Mouse (Mus musculus) brain, embryonic 18.5 days (tissue): ENCODE measurements around the gene Sardh.

Experiments used
- DNase-seq: peaks from one replicate; pipeline ENCODE4 v3.0.0-alpha.2; 2012; ENCODE audit warnings: low read depth, low spot score

The Sardh gene

DNA sequence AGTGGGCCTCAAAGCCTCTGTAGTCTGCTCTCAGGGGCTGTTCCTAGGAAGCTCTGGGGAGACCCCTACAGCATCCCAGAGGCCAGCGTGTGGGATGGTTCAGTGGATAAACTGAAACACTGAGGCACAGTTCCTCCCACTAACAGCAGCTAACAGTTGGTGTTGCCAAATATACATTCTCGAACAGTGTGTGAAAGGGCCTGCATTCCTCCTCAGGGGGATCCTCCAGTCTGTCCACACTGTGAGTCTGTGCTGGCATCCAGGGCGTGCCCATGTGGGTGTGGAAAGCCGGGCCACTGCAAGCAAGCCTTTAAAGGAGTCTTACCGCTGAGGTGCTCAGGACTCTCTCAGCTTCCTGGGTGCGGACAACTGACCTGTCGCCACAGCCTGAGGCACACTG, 21.6 kb downstream of the Sardh start:
- no peak for DNase-seq

DNA sequence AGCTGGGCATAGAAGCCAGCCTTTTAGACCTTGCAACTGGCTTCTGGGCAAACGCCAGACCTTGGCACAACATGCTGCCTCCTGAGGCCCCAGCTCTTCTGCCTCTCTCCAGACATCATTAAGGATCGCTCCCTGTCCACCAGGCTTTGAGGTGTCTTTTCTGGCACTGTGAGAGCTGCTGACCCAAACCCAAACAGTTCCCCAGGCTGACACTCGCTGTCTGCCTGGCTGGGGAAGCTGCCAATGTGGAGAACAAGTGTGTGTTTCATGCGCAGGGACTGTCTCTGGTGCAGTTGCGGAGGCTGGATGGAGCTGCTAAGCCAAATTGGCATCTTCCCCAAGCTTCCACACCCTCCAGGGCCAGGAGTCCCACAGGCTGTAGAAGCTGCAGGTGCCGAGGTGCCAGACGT, 25.1 kb downstream of the Sardh start:
- no peak for DNase-seq

DNA sequence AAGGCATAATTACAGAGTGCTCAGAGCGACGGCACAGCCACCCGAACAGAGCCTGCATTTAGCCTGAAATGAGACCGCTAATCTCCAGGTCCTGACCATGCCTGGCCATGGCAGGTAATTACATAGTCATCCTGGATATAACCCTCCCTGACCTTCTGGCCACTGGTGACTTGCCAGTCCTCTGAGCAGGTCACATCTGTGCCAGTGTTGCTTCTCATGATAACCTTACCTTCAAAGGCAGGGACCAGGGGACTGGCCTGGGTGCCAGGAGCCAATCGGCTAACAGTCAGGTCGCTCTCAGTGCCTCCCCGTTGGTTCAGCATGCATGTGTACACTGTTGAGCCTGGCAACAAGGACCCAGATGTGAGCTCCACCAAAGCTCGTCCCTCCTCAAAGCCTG, 29.6 kb downstream of the Sardh start:
- DNase-seq: no peak

DNA sequence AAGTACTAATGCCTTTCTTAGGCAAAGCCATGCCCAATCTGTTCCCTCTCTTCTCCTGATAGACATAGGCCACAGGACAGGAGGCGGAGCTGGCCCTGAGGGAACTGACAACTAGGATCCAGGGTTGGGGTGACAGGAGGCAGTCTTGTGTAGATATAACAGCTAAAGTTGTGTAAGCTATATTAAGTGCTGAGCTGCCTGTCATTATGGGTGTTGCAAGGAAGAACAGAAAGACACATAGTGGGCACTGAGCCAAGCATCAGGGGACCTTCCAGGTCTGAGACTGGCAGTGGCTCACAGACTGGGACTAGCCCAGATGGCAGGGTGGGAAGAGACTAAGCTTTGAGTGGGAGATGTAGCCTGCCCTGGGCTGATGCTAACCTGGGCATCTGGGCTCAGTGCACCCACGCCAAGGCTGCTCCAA, 30.0 kb downstream of the Sardh start:
- DNase-seq: no peak

DNA sequence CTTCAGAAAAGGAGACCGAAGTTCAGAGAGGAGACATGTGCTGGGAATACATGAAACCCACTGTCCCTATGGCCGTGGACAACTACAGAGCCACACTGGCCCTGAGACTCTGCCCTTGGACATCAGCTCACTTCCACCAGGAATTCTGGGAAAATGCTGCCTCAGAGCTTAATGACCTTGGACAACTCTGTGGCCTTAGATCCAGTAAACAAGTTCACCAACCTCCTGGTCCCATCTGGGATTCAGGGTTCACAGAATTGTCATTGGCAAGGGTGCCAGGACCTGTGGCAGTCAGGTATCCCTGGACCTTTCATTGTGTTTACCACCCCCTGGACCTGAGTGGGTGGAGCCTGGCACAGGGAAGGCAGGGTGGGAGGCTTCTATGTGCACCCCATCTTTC, 32.6 kb downstream of the Sardh start:
- DNase-seq: no peak

DNA sequence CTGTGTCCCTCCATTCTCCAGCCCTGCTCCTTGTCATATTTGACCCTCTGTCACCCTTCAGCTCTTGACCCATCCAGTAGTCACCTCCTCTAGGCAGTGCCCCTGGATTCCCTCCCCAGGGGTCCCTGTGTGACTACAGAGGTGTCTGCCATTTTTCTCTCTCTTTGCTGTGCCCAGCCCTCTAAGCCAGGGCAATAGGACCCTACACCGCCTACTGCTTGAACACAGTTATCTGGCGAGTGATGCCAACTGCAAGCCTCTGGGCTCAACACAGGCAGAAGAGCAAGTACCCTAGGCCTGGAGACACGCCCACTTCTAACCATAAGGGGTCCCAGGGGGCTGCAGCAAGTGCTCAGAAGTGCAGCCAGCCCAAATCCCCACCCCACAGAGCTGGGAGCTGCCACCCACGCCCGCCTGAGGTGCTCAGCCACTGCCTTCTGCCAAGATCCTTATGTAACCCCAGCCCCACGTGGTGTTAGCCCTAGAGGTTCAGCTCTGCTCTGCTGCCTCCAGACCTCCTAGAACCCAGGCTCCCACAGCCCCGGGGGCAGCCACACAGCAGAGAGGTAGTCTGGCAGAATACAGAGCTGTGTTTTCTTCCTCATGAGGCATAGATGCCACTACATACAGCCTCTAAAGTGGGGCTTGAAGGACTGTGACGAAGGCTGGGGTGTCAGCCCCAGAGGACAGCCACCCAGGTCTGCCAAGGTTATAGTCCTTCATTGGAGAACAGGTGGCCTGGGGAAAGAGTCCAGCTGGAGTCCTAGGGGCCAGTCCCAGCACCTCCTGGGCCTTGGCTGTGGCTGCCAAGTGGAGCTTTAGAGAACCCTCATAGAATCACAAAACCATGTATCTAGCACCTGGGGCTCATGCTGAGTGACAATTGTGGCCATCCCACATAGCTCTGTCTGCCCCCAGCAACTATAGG, 35.9 kb downstream of the Sardh start:
- no peak for DNase-seq

DNA sequence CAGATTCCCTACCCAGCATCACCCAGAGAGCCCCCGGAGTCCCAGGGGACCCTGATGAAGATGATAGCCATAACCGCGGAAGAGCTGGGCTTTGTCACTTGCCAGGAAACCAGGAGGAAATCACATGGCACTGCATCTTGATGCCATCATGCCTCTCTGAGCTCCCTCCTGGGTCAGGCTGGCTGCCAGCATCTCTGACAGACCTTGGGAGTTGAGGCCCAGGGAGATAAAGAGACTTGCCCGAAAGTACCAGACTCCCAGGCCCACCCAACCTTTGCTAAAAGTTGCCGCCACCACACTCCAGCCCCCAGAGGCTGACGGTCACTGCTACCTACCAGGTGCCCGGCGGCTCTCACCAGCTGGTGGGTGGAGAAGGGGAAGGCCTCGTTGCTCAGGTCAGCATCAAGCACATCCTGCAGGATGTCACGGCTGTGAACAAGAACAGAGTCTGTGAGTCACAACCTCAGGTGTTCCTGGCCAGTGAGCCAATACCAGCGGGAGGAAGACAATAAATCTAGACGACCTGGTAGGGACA, 37.4 kb downstream of the Sardh start:
- no peak for DNase-seq

DNA sequence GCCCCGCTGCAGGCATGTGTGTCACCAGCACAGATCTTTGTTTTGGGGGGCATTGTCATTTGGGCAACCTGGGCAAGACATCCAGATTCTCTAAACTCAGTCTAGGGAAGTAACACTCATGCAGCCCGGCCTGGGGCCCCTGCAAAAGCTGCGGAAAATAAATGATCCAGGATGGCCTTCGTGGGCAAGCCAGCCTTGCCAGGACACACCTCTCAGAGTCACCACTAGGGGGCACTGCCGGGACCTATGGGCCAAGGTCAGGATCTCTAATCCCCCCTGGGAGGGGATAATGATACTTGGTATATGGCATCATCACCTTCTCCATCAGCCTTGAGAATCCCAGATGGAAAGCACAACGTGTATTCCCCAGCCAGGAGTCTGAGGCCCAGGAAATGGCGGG, 37.9 kb downstream of the Sardh start:
- no peak for DNase-seq

DNA sequence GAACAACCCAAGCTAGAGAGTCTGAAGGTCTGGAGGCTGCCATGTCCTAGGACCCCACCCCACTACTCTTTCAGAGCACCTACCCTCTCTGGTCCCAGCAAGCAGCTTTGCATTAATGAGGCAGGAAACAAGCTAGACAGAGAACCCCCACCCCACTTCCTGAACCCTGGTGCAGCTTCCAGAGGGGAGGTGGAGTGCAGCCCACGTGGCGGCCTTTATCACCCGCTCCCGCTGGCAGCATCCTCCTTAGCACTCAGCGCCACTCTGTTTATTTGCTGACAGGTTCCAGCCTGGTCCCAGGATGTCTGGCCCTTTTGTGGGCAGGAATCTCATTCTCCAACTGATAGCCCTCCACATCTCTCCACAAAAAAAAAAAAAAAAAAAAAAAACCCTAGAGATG, 38.3 kb downstream of the Sardh start:
- DNase-seq: no peak

DNA sequence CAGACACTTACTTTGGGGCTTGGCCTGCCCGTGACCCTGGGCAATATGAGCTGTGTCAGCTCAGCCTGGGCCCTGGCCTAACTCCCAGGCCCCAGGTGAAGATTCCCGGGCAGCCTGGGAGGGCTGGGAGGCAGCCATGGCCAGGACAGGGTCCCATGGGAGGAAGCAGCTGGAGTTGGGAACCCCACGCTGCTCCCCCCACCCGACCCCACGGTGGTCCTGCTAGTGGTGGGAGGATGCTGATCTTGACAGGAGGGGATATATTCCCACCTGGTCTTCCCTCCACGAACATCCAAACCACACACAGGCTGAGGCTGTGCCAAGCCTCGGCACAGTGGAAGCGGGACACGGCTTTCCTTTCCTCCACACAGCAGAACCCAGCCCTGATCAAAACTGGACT, 38.8 kb downstream of the Sardh start:
- DNase-seq: no peak

DNA sequence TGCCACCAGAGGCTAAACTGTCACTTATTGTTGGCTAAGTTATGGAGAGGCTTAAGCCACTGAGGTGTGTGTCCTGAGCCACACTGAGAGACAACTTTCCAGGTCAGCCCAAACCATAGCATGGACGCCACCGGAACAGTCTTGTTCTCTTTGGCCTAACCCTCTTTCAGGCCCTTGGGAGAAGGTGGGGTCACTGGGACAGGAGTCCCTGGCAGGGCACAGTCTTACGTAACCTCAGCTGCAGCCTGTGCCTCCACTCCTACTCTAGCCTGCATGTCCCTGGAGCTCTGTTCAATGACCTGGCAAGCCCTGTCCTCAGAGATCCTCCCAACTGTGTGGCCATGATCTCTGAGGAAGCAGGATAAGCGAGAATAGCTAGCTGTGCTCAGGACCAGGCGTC, 41.0 kb downstream of the Sardh start:
- DNase-seq: no peak

DNA sequence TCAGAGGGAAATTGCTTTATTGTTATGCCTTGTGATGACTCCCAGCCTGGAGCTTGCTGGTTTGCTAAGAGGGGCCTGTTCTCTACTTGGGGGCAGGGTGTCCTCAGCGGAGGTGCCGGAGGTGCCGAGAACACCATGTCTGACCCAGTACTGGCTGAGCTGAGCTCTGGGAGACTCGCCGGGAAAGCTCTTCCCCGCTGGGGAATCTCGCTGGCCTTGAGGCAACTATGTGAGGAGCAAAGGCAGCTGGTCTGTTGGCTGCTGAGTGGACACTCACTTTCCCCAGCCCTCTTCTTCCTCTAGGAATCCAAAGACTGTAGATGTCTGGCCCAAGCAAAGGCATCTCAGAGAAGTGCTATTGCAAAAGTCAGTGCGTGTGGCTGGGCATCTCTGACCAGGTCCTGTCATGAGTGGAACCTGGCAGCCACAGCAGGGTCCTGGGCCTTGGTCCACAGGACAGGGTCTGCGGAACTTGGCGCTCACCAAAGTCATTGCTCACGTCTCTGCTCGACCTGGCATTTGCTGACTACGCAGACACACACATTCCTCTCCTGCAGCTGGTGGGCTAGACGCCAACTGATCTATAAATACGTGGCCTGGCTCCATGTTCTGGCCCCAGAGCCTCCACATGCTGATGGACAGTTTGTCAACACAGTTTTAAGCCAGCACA, 41.9 kb downstream of the Sardh start:
- DNase-seq: no peak

DNA sequence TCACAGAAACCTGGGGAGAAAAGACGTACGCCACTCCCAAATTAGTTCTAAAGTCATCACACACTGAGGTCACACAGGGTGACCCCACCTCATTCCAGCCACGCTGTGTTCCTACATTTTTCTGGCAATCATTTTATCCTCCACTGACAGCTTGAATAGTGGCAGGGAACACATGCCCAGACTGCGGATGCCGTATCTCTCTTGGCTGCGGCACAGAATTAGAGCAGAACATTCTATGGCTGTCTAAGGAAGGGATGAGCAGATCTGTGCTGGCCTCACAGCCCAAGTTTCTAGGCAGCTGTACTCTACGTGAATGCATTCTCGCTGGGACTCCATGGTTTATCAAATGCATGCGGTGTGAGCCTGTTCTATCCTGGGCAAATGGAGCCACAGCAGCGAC, 42.5 kb downstream of the Sardh start:
- peak; percentile 30 for DNase-seq

DNA sequence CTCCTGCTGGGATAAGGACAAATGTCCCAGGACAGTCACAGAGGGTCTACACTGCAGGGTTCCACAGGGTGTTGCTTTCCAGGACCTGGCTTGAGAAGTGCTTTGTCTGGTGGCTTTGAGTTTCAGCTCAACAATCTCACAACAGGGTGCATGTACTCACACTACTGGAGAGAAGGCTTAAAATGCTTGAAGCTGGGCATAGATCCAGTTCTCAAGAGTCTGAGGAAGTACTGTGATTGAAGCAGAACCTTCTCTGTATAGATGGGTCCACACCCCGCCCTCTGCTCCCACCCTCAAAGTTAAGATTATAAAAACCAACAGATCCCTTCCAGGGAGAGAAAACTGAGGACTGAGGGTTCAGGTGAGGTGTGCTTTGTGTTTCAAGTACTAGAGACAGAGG, 47.6 kb downstream of the Sardh start:
- DNase-seq: no peak

DNA sequence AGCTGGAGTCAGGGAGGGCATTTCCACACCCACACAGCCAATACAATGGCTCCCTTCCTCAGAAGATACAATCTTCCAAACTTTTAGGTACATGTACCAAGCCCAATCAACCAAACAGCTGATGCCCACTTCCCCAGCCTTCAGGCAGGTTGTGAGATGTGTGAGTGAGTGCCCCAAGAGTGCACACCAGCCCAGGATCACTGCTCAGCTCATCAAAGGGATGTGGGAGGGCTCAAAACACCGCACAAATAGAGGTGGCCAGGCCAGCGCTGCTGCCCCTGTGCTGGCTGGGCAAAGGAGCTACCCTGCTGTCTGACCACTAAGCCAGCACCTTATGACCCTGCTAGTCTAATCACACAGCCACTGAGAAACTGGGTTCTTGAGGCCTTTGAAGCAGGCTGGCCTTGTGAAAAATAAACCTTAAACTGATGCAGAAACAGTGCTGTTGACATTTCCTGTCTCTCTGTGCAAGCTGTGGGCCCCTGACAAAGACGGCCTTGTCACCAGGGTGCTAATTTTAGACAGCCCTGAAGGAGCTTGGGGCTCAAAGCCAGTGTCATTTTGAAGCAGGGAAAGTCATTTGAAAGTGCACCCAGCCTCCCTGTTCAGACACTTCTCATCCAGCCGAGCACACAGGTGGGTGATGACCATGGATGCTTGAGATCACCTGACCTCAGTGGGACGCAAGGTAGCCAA, 49.4 kb downstream of the Sardh start:
- DNase-seq: no peak

DNA sequence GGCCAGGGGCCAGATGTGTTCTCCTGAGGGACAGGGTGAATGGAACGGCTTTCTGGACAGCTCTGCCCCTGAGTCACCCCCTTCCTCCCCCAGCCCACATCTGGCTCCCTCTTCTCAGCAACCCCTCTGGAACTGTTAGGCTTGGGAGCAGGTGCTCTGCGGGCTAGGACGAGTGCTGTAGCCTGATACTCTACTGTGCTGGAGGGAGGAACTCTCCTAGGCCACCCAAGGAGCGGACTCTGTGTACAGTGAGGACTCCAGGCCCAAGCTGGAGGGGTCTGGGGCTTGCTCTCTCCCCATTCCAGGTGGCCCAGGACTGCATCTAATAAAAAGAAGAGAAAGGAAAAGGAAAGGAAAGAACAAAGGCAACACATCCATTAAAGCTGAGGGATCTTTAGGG, 58.1 kb downstream of the Sardh start:
- no peak for DNase-seq

DNA sequence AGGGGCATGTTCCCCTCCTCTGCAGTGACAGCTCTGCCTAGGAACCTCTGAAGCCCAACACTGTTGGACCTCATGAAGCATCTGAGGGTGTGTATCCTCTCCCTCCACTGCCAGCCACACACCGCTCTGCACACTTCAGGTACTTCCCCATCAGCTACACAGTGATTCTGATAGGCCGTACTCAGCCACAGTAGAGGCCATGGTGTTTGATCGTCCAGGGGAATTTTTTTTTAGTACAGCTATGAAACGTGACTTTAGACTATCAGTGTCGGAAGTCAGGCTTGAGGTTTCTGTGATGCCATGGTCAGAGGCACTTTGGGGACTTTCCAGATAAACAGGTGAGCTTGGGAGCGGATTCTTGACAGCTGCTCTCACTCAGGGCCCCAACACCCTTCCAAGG, 60.6 kb downstream of the Sardh start:
- DNase-seq: no peak

DNA sequence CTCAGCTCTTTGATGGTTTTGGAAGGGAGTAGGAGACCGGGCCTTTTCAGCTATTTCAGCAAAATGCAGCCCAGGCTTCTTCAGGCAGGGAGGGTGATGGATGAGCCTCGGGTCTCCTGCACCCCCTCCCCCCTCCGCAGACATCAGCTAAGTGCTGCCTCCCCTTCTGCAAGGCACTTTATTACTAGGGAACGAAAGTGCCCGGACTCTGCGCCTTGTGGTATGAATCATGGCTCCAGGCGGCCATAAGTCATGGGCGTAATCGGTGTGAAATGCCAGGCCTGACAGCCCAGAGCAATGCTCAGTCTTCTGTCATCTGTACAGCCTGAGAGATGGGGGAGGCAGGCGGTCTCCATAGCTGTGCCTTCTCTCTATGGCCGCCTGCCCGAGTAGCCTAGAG, 64.4 kb downstream of the Sardh start:
- no peak for DNase-seq

DNA sequence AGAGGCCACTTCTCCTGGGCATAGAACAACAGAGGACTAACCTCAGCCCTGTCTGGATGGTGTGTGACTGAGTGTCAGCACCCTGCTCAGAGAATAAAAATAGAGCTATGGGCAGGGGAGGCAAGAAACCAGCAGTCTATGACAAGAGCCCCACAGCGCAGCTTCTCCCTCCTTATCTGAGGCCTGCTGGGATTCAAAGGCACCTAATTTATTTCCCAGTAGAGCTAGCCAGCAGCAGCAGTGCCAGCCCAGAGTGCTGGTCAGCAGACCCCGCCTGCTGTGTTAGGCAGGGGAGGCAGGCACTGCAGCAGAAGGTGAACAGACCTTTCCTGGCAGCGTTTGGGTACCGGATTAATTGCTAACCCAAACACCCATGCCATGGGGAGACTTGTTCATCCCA, 66.2 kb downstream of the Sardh start:
- no peak for DNase-seq

DNA sequence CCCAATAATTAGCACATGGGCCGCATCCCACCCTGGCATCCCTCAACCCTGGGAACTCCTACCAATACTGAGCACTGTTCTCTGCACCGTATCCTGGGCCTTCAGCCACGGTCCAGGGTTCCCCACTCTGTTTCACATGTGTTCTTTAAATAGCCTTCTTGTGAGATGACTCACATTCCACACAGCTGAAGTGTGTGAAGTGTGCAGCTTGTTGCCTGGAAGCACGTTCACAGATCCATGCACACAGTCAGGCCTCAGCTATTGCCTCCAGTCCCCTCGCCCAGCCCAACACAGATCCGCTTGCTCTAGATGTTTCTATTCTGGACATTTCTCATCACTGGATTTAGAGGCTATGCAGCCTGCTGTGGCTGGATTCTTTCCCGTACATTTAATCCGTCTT, 69.0 kb downstream of the Sardh start:
- no peak for DNase-seq

DNA sequence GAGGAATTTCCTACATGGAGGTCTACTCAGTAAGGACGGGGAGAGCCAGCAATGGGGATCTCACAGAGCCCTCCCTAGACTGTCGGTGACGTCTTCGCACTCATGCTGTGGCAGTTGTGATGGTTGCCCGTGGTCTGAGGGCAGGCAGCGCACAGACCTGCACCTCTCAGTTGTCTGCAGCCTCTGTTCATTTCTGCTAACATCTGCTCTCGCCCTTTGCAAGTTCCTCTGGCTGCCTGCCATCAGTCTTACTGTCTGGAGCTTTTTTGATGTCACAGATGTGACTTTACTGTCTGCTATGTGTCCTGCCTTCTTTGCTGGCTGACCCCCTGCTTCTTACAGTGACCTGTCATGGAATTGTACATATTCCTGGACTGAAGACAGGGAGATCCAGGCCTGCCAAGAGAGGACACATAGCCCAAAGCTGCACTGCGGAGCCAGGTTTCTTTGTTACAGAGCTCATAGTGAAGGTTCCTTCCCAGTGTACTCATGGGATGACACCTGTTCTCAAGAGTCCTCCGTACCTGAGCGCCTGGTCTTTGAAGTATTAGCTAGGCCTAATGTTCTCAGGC, 72.4 kb downstream of the Sardh start:
- no peak for DNase-seq

DNA sequence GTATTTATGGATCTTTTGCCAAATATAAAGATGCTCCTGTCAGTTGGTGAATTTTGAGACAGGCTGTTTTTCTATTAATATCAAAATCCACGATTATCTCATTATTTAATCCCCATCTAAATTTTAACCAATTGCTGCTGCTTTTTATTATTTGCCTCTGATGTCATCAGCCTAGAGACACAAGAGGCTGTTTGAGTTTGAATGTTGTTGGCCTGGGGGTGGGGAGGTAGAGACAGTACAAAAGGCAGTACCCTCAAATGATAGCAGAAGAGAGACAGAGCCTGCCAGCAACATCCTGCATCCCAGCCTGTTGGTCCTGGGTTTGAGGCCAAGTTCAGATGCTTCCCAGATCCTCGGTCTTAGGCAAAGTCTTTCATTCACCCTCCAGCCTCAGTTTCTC, 73.9 kb downstream of the Sardh start:
- DNase-seq: no peak
